Mouse (Mus musculus) hematopoietic stem cell, adult 5-6 weeks (primary cell): Measurements from ENCODE around the gene Cnot4. TPM values are rescaled to one million over a fixed set of nuclear protein-coding genes. Genes with fewer than 3 reads are reported as not detected.

ENCODE experiments used
- ATAC-seq, 2 experiments: fragments of 125-278 bp in 1 of 2; replicated peaks in 1 of 2; 2 replicates each; pipeline ENCODE4 v1.8.0; 2016 to 2017; ENCODE audit warnings: inconsistent platforms in 2 of 2, mild to moderate bottlenecking in 2 of 2, moderate number of reproducible peaks in 2 of 2, low read depth in 1 of 2, moderate TSS enrichment in 1 of 2; ENCODE audit not compliant: low FRiP score in 2 of 2, poor library complexity in 2 of 2, severe bottlenecking in 2 of 2, insufficient read depth in 1 of 2, low TSS enrichment in 1 of 2
- total RNA-seq: library from RNA; stranded (forward); fragments of 172-1452, 232-1000 nt; gene quantifications from 2 replicates; pipeline ENCODE4 v1.2.3, GENCODE M21; 2017

Cnot4 gene
- total RNA-seq, 1 experiment from 2014 or later, result 31.8 TPM

DNA sequence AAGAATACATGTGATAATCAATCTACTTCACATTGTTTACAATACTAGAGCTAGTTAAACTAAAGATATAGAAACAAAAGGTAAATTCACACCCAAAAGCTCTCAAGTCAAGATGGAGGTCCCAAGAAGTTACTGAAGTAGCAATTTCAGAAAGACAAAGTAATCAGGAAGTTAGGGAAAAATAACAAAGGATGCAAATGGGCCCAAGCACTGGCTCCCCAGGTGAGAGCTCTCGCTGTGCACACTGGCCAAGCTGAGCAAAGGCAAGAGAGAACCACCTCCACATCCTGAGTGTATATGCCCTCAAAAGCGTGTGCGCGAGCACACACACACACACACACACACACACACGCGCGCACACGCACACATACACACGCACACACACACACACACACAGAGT, 58.4 kb downstream of the Cnot4 start:
- no peak for ATAC-seq

DNA sequence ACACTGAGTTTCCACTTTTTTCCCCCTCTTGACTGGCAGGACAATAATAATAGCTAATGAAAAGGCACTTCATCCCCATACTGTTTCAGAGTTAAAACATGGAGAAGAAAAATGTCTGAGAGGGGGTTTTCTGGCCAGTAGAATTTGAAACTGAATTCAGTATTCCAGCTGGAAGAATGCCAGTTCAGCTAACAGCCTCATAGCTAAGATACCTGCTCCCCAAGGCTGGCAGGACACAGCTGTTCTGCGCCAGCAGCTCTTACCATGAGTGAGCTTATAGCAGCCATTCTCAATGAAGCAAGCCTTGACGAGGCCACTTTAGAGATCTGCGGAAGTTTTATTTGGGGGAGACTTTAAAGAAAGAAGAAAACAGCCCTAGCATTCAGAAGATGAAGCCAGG, 62.3 kb downstream of the Cnot4 start:
- no peak for ATAC-seq

DNA sequence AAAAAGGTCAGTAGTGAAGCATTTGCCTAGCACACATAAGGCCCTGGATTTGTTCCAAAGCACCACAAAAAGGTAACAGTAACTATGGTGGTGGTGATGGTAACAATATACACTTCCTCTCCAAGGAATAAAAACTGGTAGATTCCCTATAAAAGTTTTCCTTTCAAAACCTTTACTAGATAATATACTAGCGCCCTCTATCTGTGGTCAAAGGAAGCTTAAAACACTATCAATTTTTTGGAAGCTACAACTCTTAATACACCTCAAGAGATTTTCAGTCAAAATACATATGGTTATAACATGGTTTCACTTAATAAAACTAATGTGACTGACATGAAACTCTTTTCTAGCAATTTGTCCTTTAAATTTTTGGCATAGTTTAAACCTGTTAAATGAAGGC, 71.1 kb downstream of the Cnot4 start:
- no peak for ATAC-seq

DNA sequence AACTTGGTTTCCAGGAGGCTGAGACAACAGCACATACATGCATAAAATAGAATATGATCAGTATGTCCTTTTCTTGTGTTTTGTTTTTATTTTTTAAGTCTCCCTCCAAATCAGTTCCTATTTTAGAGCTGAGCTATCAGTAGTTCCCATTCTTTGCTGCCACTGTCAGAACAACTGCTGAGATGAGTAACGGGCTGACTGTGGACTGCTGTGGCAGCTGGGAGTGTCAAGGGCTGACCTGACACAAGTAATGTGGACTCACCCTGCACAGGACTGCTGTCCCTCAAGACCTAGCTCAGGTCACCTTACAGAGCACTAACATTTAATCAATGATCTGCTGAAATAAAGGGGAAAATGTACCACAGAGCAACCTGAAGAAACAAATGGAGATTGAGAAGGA, 90.4 kb downstream of the Cnot4 start:
- no peak for ATAC-seq

DNA sequence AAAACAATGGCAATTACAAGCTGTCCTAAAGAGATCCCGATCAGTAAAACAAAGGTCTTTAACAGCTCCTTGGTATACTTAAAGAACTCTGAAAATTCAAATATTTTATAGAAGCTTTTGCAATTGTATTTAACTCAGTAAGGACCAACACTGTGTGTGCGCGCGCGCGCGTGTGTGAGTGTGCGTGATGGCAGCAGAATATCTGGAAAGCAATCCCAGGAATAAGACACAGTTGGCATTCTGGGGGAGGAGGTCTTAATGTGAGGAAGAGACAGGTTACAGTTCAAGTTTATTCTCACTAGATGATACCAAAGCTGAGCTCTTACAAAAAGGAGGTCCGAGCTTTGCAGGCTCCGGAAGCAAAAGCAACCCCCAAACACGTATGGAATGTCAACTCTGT, 100.2 kb downstream of the Cnot4 start:
- ATAC-seq, result no peak

DNA sequence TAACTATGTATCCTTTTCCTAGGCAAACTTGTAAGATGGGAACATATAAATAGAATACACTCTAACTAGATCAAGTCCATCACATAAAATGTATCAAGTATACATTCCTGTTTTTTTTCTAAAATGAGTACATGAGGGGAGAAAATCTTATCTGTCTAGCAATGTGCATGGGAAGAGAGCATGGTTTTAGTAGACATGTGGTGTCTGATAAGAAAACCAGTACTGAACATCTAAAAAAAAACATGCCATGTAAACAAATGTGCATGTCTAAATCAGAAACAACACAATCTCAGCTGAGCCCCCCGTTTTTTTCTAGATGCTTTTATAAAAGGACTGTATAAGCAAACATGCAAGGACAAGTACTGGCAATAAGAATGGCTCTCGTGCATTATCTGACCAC, 100.8 kb downstream of the Cnot4 start:
- ATAC-seq, result no peak

DNA sequence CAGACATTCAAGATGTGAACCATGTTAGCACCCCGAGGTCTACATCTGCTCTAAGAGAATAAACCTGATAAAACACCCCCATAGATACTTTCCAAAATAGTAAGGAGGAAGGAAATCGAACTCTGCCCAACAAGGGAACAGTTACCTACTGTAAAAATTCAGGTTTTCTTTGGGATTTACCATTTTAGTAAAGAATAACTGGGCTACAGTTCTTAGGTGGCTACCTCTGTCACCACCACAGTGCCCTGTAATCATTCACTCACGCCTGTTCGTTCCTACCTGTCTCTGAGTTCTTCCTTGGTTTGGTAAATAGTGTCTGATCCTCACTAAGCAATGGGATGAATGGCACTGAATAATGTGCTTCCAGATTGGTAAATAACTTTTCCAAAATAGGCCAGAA, 102.7 kb downstream of the Cnot4 start:
- ATAC-seq, result no peak

DNA sequence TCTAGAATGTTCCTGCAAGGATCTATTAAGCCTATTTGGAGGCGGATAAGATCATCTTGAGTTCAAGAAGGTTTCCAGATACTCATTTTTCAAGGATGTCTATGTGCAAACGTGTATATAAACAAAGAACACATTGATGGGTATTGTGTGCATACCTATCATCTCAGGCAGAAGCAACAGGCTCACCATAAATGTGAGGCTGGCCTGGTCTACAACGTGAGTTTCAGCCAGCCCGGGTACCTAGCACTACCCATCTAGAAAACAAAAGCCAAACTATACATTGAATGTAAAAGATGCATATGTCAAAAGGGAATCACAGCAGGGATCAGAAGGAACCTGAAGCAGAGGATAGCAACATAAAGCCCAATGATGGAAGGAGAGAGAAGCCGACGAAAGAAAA, 103.3 kb downstream of the Cnot4 start:
- no peak for ATAC-seq

DNA sequence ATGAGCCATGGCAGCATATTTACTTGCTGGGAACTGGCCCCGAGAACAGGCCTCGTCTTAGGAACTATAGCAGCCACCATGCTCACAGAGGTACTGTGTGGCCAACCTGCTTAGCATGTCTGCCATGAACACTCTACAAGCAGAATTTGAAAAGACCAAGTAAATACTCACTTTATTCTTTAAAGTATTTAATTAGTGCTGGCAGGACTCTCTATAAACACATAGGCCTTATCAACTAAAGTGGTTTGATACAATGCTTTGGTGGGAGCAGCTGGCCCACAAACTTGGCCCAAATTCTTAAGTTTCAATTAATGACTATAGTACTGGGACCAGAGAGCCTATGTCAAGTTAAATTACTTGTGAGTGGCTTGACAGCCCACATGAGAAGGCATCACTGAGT, 105.5 kb downstream of the Cnot4 start:
- no peak for ATAC-seq

DNA sequence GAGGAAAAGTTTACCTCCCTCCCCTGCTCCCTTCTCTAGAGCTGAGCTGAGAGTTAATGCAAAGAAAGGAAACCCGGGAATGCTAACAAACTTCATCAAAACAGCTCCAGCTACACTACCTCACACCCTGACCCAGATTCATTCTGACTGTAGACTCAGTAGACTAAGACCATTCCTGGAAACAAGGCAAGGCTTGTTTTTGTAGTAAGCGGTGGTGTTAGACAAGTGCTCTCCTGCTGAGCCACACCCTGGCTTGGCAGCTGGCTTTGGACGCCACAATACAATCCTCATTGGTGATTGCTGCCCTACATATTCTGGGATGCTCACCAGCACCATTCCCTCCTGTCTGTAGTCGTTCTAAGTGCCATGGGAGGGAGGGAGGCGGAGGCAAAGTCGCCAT, 106.3 kb downstream of the Cnot4 start:
- ATAC-seq, result no peak

DNA sequence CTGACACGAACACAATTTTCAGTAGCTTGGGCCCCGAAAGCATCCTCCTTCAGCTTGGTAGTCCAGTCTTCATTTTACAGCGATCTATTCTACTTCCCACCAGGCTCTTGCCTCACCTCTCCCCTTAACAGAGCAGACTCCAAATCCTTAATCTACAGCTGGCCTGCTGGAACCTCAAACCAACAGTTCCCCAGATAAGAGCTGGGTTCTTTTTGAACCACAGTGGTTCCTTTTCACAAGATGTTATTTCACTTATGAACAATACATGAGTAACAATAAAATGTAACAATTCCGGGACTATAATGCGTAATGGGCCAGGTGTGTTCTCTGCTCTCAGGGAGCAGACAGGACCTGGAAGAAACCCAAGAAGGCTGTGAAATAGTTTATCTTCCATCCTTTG, 116.9 kb downstream of the Cnot4 start:
- no peak for ATAC-seq

DNA sequence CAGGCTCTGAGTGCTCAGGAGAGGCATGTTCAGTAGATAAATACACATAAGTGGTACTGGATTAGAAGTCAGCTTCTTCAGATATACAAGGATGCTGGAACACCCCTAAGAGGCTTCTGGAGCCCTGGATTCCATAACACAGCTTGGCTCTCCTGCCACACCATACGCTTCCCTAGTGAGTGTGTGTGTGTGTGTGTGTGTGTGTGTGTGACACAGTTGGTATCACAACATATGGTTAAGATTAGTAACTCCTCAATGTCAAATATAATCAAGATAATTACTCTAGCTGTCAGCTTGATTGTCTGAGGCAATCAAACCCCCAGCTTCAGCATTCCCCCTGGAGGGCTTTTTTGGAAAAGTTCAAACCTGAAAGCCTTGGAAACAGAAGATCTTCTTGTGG, 121.6 kb downstream of the Cnot4 start:
- no peak for ATAC-seq

DNA sequence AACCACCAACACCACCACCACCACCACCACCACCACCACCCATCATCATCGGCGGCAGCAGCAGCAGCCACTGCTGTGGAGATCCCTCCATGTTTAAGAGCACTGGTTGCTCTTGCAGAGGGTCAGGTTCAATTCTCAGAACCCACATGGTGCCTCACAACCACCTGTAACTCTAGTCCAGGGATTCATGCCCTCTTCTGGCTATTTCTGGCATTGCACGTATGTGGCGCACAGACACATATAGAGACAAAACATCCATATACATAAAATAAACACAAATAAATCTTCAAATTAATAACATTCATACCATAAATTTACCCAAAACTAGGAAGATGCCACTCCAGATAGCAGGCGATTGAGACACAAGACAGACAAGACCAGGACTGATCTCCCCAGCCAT, 122.8 kb downstream of the Cnot4 start:
- no peak for ATAC-seq

DNA sequence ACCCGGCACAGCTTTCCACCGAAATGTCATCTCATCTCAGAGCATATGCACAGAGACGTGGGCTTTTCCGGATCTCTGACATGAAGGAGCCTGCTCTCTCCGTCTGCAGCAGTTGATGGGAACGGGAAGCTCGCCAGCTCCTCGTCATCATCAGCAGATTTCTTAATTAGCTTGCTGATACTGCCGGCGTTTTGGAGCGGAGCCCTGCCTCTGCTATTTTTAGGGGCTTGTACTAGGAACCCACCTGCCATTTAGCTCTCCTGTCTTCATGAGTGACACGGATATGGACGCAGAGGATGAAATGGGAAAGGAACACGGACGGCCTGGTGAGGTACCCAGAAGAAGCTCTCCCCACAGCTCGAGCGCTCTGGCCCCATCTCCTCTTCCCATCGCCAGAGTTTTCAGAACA, 131.3 kb downstream of the Cnot4 start:
- ATAC-seq, result no peak

DNA sequence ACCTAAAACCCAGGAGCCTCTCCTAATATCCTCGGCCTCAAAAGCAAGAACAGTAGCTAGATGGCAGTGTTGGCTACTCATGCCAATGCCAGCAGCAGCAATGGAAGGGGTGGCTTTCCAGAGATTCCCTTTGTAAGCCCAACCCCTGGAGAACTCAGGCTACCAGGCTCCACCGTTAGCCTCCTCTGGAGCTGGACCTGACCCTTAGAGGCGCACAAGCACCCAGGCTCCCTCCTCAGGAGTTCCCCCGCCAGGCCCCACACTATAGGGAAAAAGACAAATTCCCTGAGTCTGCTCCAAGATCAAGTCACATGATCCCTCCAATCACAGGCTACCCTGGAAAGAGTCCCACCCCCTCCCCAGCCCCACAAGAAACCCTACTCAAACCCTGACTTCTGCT, 134.4 kb downstream of the Cnot4 start:
- no peak for ATAC-seq

DNA sequence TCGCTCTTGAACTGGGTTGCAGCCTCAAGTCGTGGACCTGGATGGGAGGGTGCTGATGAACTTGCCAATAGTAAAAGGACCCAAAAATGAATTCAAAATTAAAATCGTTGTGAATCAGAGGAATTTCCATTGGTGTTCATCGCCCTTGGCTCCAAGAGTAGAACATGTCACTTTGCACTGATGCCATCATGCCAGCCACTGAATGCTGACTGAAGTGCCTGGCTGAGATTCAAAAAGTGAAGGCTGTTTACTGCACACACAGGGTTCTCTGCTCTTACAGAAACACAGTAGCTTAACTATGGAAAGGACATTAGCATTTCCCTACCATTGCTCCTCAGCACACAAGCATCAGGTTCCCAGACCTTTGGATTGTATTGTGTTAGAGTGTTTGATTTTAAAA, 137.0 kb downstream of the Cnot4 start:
- ATAC-seq, result no peak

DNA sequence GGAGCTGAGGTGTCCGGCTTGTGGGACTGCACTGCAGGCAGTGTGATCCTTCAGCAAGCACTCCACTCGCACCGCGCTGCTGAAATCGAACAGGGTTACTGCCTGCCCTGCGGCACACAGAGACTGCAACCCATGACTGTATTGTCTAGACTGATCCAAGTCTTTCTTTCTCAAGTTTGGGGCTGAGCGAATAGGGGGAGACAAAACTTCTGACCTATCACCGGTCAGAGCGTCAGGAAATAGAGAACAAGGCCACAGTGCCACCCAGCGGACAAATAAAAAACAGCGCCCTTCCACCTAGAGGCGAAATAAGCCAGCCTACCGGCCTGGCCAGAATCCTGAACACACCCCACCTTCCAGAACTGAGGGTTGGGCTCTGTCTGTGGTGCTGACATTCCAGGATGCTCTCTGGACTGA, 138.3 kb downstream of the Cnot4 start:
- peak; percentile 89 to 94 for ATAC-seq

DNA sequence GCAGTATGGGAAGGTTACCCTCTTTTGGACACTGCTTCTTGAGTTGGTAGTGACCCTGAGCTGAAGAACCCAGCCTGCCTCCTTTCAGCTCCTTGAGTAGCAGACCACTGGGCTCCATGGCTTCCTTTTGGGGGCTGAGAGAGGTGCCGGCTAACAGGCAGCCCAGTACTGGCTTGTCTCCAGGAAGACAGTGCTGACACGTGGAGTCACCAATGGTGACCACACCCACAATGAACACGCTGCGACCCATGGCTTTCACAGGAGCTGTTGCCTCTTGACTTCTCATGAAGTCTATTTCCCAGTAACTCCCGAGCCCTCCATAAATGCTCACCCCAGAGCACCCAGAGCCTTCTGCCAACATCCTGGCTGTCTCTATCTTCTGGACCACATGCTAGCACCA, 138.8 kb downstream of the Cnot4 start:
- peak; percentile 16 to 28; a peak in 1 of 4 replicates for ATAC-seq

DNA sequence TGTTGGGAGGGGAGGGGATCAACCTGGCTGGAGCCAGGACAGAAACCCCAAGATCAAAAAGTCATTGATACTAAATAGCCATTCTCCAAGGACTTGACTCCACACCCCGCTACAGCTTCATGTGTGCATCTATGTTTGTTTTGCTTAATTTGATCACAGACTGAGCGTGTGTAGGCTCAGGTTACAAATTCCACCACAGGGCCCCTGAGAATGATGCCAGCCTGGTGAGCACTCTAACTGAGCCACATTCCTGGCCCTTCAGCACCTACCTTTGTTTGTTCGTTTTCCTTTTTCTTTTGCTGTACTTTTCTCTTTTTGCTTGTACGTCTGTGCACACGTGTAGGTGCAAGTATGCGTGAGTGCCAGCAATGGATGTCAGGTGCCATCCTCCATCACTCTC, 144.3 kb downstream of the Cnot4 start:
- ATAC-seq, result no peak

DNA sequence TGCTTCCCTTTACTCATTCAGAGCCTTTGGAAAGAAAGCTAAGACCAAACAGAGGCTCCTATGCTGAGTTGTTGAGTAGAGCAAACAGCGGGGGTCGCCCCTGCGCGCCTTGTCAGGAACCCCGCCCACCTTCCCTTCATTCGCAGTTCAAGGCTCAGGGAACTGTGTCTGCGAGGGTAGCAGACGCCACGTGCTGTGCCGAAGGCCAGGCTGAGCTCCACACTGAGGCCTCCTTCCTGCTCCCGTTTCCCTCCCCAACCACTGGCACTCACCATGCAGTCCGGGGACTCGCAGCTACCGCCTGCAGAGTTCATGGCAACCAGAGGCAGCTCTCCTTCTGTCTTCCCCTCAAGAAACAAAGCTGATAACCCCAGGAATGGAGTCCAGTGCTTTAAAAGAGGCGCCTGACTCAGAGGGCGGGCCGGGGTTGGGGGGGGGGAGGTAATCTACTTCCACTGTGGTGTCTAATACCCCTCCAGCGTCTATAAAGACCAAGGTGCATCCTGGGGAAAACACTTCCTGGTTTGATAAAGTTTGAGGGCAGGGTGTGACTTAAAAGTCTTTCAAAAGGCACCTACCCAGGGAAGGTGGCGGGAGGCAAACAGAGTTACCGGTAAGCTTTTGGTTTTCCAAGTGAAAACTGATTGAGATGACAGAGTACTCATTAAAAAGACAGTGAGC, 145.3 kb downstream of the Cnot4 start, which contains the start of gene Slc23a4:
Slc23a4 (minus strand) TSS at position 324 of the 681 bp plus-strand sequence.
- ATAC-seq, result peak; percentile 40 to 68
